38 mouse cellular contexts compared by ENCODE assay signal in the genomic region with DNA sequence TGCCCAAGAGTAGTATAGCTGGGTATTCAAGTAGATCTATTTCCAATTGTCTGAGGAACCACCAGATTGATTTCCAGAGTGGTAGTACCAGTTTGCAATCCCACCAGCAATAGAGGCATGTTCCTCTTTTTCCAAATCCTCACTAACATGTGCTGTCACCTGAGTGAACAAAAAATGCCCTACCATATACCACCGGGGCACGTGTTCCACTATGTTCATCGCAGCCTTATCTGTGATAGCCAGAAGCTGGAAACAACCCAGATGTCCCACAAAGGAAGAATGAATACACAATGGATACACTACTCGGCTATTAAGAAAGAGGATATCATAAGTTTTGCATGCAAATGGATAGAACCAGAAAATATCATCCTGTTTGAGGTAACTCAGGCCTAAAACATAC. TPM values are rescaled to one million over a fixed set of nuclear protein-coding genes. Genes with fewer than 3 reads are reported as not detected.
"Had no signal": no experiment of that assay in that cellular context is flagged by ENCODE, and none has a peak within 500 bp of the region (broad histone marks: within the 10 kb centered on the region; RNA-seq: fewer than 3 reads in every experiment).

No protein-coding gene starts in this region.

- H3K4me1 ChIP-seq: embryonic facial prominence, embryonic 10.5 days; embryonic facial prominence, embryonic 12.5 days; embryonic facial prominence, embryonic 13.5 days; embryonic facial prominence, embryonic 15.5 days; forebrain, embryonic 10.5 days; forebrain, embryonic 12.5 days; forebrain, embryonic 13.5 days; forebrain, embryonic 15.5 days had no signal

- H3K4me3 ChIP-seq: embryonic facial prominence, embryonic 10.5 days; embryonic facial prominence, embryonic 12.5 days; embryonic facial prominence, embryonic 13.5 days; embryonic facial prominence, embryonic 15.5 days; erythroblast, embryonic 14.5 days; forebrain, embryonic 10.5 days; forebrain, embryonic 12.5 days; forebrain, embryonic 13.5 days; forebrain, embryonic 15.5 days; gastrocnemius, adult 2 months; heart, adult 2 months had no signal

- H3K36me3 ChIP-seq: embryonic facial prominence, embryonic 10.5 days; embryonic facial prominence, embryonic 12.5 days; embryonic facial prominence, embryonic 13.5 days; embryonic facial prominence, embryonic 15.5 days; forebrain, embryonic 10.5 days; forebrain, embryonic 12.5 days; forebrain, embryonic 15.5 days had no signal

- H3K9me3 ChIP-seq: embryonic facial prominence, embryonic 10.5 days; embryonic facial prominence, embryonic 12.5 days; embryonic facial prominence, embryonic 13.5 days; embryonic facial prominence, embryonic 15.5 days; forebrain, embryonic 10.5 days; forebrain, embryonic 12.5 days; forebrain, embryonic 13.5 days; forebrain, embryonic 15.5 days had no signal

- DNase-seq: cerebellum, adult 9-10 months; cerebellum, adult 9-11 months; cerebellum, postnatal 10 days; cerebellum, postnatal 14 days; cerebellum, postnatal 25 days; cerebellum, postnatal 36 days; embryo, embryonic 11 days; forebrain, postnatal 0 days; gastrocnemius, adult 2 months; gastrocnemius, postnatal 10 days; gastrocnemius, postnatal 14 days; gastrocnemius, postnatal 25 days; gastrocnemius, postnatal 36 days; heart, adult 11 months; heart, adult 18-20 months; heart, adult 2 months had no signal

- H3K27me3 ChIP-seq: embryonic facial prominence, embryonic 12.5 days; embryonic facial prominence, embryonic 13.5 days; embryonic facial prominence, embryonic 15.5 days; forebrain, embryonic 13.5 days; forebrain, embryonic 15.5 days had no signal

- H3K9ac ChIP-seq: embryonic facial prominence, embryonic 12.5 days; embryonic facial prominence, embryonic 13.5 days; embryonic facial prominence, embryonic 15.5 days; forebrain, embryonic 12.5 days; forebrain, embryonic 13.5 days; forebrain, embryonic 15.5 days; forebrain, postnatal 0 days had no signal

- H3K27ac ChIP-seq: embryonic facial prominence, embryonic 10.5 days; embryonic facial prominence, embryonic 12.5 days; embryonic facial prominence, embryonic 13.5 days; embryonic facial prominence, embryonic 15.5 days; forebrain, embryonic 10.5 days; forebrain, embryonic 12.5 days; forebrain, embryonic 13.5 days; forebrain, embryonic 15.5 days; gastrocnemius, adult 2 months; heart, adult 2 months had no signal

RNA-seq across cellular contexts. Expression of gene Trap1a, which starts 51.5 kb away (rescaled TPM):
- total RNA-seq: common myeloid progenitor, adult 5-6 weeks; forebrain, postnatal 0 days; gastrocnemius, adult 18-20 months; gastrocnemius, adult 2 months; gastrocnemius, adult 8-10 months; gastrocnemius, postnatal 10 days; gastrocnemius, postnatal 14 days; gastrocnemius, postnatal 25 days; gastrocnemius, postnatal 36 days; gastrocnemius, postnatal 4 days; granulocyte monocyte progenitor cell, adult 5-6 weeks; heart, adult 18-20 months; heart, adult 2 months; heart, adult 8-10 months had no signal
- polyA plus RNA-seq: cortical plate, adult 2 months; embryonic facial prominence, embryonic 10.5 days; embryonic facial prominence, embryonic 11.5 days; embryonic facial prominence, embryonic 12.5 days; embryonic facial prominence, embryonic 13.5 days; embryonic facial prominence, embryonic 14.5 days; embryonic facial prominence, embryonic 15.5 days; erythroblast, embryonic 14.5 days; forebrain, embryonic 10.5 days; forebrain, embryonic 11.5 days; forebrain, embryonic 12.5 days; forebrain, embryonic 13.5 days; forebrain, embryonic 14.5 days; forebrain, embryonic 15.5 days; forebrain, embryonic 16.5 days; forebrain, postnatal 0 days; gonadal fat pad, adult 2 months; heart, adult 2 months had no signal
